Mouse (Mus musculus): ENCODE results near the gene Gm17359. TPM values are rescaled to one million over a fixed set of nuclear protein-coding genes. Genes with fewer than 3 reads are reported as not detected.

Gm17359 gene
- polyA plus RNA-seq, 1 experiment: 297 TPM

- no peaks in the 10 kb centered on the region for H3K36me3 ChIP-seq (ENCODE audit: control insufficient read depth, insufficient read depth, low read length)
- H3K27ac ChIP-seq (ENCODE audit: control insufficient read depth, insufficient read depth, low read depth, low read length): no peak overlapping the region
- no peaks in the 10 kb centered on the region for H3K27me3 ChIP-seq (ENCODE audit: control insufficient read depth, insufficient read depth, low read length)
- TF ChIP-seq POLR2A (IDR thresholded peaks at IDR 0.05; ENCODE audit: control insufficient read depth, low read depth, low read length) (no peak), CTCF (IDR thresholded peaks at IDR 0.05; ENCODE audit: control insufficient read depth, insufficient read depth, insufficient replicate concordance, low read depth, low read length) (no peak)
- no peaks in the 10 kb centered on the region for H3K4me1 ChIP-seq (ENCODE audit: control insufficient read depth, insufficient read depth, low read length)
- H3K4me3 ChIP-seq (ENCODE audit: control insufficient read depth, low read depth, low read length): no peak overlapping the region
Observed at GRCm38 (mm10) chr3:79324697-79325526, 11.5 kb upstream of the Gm17359 start.

GRCm38 (mm10) chr3:79329691-79330315 is 6.7 kb upstream of the Gm17359 start:
- no peaks in the 10 kb centered on the region for H3K27me3 ChIP-seq (ENCODE audit: control insufficient read depth, insufficient read depth, low read length)
- H3K4me1 ChIP-seq (ENCODE audit: control insufficient read depth, insufficient read depth, low read length): no peaks in the 10 kb centered on the region
- no peak overlapping the region for H3K4me3 ChIP-seq (ENCODE audit: control insufficient read depth, low read depth, low read length)
- TF ChIP-seq CTCF (IDR thresholded peaks at IDR 0.05; ENCODE audit: control insufficient read depth, insufficient read depth, insufficient replicate concordance, low read depth, low read length) (no peak), POLR2A (IDR thresholded peaks at IDR 0.05; ENCODE audit: control insufficient read depth, low read depth, low read length) (no peak)
- H3K27ac ChIP-seq (ENCODE audit: control insufficient read depth, insufficient read depth, low read depth, low read length): no peak overlapping the region
- no peaks in the 10 kb centered on the region for H3K36me3 ChIP-seq (ENCODE audit: control insufficient read depth, insufficient read depth, low read length)

DNA sequence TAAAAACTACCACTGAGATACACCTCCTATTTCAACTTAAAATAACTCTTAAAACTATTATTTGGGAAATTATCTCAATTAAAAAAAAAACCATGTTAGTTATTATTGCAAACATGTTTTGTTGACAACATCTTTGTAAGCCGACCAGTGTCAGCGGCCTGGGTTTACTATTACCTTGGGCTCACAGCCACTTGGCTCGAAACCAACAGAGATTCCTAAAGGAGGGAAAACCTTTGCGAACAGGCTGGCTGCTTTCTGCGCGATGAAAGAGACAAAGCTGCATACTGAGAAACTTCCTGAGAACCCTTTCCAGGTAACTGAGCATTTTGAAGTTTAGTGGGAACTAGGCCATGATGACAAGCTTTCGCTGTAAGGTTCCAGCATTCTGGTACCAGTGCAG is 3.4 kb upstream of the Gm17359 start:
- TF ChIP-seq CTCF (IDR thresholded peaks at IDR 0.05; ENCODE audit: control insufficient read depth, insufficient read depth, insufficient replicate concordance, low read depth, low read length): no peak
- TF ChIP-seq POLR2A (IDR thresholded peaks at IDR 0.05; ENCODE audit: control insufficient read depth, low read depth, low read length): no peak
- H3K27ac ChIP-seq (ENCODE audit: control insufficient read depth, insufficient read depth, low read depth, low read length): no peak overlapping the region

DNA sequence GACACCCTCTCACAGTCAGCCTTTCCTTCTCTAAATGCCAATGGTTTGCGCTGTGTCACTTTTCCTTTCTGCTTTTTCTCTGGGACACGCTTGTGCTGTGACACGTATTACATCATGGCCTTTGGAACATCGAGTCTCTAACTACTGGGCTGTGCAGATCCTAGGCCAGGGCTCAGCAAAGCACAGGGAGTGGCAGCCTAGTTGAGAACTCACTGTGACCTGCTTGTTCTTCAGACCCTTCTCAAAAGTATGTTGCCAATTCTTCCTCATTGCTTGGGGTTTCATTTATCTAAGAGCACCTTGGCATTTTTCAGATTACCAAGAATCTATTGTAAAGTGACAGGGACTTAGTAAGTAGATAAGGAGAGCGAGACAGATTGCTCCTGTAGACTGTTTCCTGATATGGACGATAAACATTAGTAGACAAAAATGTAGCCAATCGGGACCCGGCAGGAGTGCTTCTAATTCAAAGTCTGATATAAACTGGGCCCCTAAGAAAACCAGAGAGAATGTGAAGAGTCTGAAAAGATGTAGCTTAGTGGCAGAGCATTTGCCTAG is 2.7 kb upstream of the Gm17359 start:
- TF ChIP-seq CTCF (IDR thresholded peaks at IDR 0.05; ENCODE audit: control insufficient read depth, insufficient read depth, insufficient replicate concordance, low read depth, low read length) (no peak), POLR2A (IDR thresholded peaks at IDR 0.05; ENCODE audit: control insufficient read depth, low read depth, low read length) (no peak)
- Histone ChIP-seq H3K27me3 (ENCODE audit: control insufficient read depth, insufficient read depth, low read length) (no peaks in the 10 kb centered on the region), H3K27ac (ENCODE audit: control insufficient read depth, insufficient read depth, low read depth, low read length) (no peak overlapping the region), H3K36me3 (ENCODE audit: control insufficient read depth, insufficient read depth, low read length) (no peaks in the 10 kb centered on the region), H3K4me3 (ENCODE audit: control insufficient read depth, low read depth, low read length) (no peak overlapping the region), H3K4me1 (ENCODE audit: control insufficient read depth, insufficient read depth, low read length) (no peaks in the 10 kb centered on the region; the same call in 1 of the 2 replicates)

More for the DNA sequence above, 3.4 kb upstream of the Gm17359 start:
- Histone ChIP-seq H3K4me1 (ENCODE audit: control insufficient read depth, insufficient read depth, low read length) (no peaks in the 10 kb centered on the region; the same call in 1 of the 2 replicates), H3K4me3 (ENCODE audit: control insufficient read depth, low read depth, low read length) (no peak overlapping the region), H3K36me3 (ENCODE audit: control insufficient read depth, insufficient read depth, low read length) (no peaks in the 10 kb centered on the region), H3K27me3 (ENCODE audit: control insufficient read depth, insufficient read depth, low read length) (no peaks in the 10 kb centered on the region)

DNA sequence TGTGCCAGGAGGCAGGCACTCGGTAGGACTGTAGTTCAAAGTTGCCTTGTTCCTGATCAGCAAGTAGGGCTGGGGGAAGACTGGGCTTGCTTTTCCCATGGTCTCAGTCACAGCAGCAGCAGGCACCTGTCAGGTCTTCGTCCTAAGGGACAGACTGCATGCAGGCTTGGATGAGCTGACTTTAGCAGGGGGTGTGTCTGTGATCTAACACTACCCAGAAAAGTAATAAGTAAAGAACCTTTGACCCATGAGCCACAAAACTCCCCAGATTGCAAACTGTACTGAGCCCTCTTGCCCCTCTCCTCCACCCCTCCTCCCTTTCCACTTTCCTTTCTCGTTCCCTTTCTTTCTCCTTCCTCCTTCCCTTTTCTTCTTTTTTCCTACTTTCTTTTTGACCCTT is 4.3 kb downstream of the Gm17359 start:
- TF ChIP-seq POLR2A (IDR thresholded peaks at IDR 0.05; ENCODE audit: control insufficient read depth, low read depth, low read length) (no peak), CTCF (IDR thresholded peaks at IDR 0.05; ENCODE audit: control insufficient read depth, insufficient read depth, insufficient replicate concordance, low read depth, low read length) (no peak)
- H3K27ac ChIP-seq (ENCODE audit: control insufficient read depth, insufficient read depth, low read depth, low read length): no peak overlapping the region
- no peak overlapping the region for H3K4me3 ChIP-seq (ENCODE audit: control insufficient read depth, low read depth, low read length)
- no peaks in the 10 kb centered on the region for H3K27me3 ChIP-seq (ENCODE audit: control insufficient read depth, insufficient read depth, low read length)
- peaks cover 8% of the 10 kb centered on the region for H3K4me1 ChIP-seq (ENCODE audit: control insufficient read depth, insufficient read depth, low read length)
- H3K36me3 ChIP-seq (ENCODE audit: control insufficient read depth, insufficient read depth, low read length): peaks cover 2% of the 10 kb centered on the region

DNA sequence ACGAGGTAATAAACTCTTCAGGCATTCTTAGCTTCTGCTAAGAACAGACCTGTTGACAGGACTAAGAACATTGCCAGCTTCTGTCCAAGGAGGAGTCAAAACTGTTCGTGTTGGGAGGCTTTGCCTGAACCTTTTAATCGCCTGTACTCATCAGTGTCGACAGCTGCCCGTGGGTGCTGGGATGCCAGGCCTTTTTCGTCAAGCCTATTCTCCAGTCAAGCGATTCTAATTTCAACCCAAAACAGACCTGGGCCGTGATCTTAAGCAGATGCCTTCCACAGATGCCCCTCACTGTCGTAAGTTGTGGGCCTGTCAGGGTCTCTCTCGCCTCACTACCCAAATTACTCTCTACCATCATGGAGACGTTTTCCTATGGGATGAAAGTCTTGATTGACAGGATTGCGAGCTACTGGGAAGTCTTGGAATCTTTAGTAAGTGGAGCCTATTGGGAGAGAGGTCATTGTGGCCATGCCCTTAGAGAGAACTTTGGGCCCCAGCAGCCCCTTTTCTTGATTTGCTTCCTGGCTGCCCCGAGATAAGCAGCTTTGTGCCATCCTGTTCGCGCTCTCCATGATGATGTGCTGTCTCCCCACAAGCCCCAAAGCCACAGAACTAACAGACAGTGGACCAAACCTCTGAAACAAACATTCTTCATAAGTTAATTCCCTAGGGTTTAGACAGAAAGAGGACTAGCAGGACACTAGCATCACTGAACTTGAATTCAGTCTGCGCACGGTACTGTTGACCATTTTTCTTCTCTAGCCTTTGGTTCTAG is 6.7 kb downstream of the Gm17359 start:
- no peaks in the 10 kb centered on the region for H3K27me3 ChIP-seq (ENCODE audit: control insufficient read depth, insufficient read depth, low read length)
- TF ChIP-seq CTCF (IDR thresholded peaks at IDR 0.05; ENCODE audit: control insufficient read depth, insufficient read depth, insufficient replicate concordance, low read depth, low read length) (no peak), POLR2A (IDR thresholded peaks at IDR 0.05; ENCODE audit: control insufficient read depth, low read depth, low read length) (no peak)
- H3K27ac ChIP-seq (ENCODE audit: control insufficient read depth, insufficient read depth, low read depth, low read length): no peak overlapping the region
- H3K4me3 ChIP-seq (ENCODE audit: control insufficient read depth, low read depth, low read length): peak overlapping the region; percentile 75
- H3K36me3 ChIP-seq (ENCODE audit: control insufficient read depth, insufficient read depth, low read length): peaks cover 2% of the 10 kb centered on the region
- H3K4me1 ChIP-seq (ENCODE audit: control insufficient read depth, insufficient read depth, low read length): peaks cover 8% of the 10 kb centered on the region

Measured in testis, adult 2 months (tissue).